Mouse (Mus musculus): ENCODE data around the gene Hoxd12. TPM values are rescaled to one million over a fixed set of nuclear protein-coding genes. Genes with fewer than 3 reads are reported as not detected.

The Hoxd12 gene
- polyA plus RNA-seq, 1 experiment = not detected

- H3K4me1 ChIP-seq (ENCODE audit: control insufficient read depth, insufficient read depth, low read length) = no peaks in the 10 kb centered on the region
- TF ChIP-seq CTCF (conservative IDR thresholded peaks at IDR 0.05; ENCODE audit: insufficient read depth, insufficient read length, low read depth, low read length) (no peak), POLR2A (IDR thresholded peaks at IDR 0.05; ENCODE audit: low read depth, low read length) (no peak)
- H3K36me3 ChIP-seq (ENCODE audit: control insufficient read depth, insufficient read depth, low read length) = no peaks in the 10 kb centered on the region
- H3K27me3 ChIP-seq (replicated peaks; ENCODE audit: control insufficient read depth, insufficient read depth, low read length) = peaks cover 11% of the 10 kb centered on the region
- no peak for DNase-seq
- no peak overlapping the region for H3K4me3 ChIP-seq (ENCODE audit: insufficient read depth, low read depth, low read length)
- no peak overlapping the region for H3K27ac ChIP-seq (ENCODE audit: insufficient read depth, low read depth, low read length)
- WGBS = 32% methylated on average over 3 of the region's 3 CpGs
Observed at GRCm38 (mm10) chr2:74670632-74671188, 4.1 kb upstream of the Hoxd12 start.

- TF ChIP-seq CTCF (conservative IDR thresholded peaks at IDR 0.05; ENCODE audit: insufficient read depth, insufficient read length, low read depth, low read length) (no peak), POLR2A (IDR thresholded peaks at IDR 0.05; ENCODE audit: low read depth, low read length) (no peak)
- Histone ChIP-seq H3K4me1 (ENCODE audit: control insufficient read depth, insufficient read depth, low read length) (no peaks in the 10 kb centered on the region), H3K36me3 (ENCODE audit: control insufficient read depth, insufficient read depth, low read length) (no peaks in the 10 kb centered on the region), H3K27me3 (replicated peaks; ENCODE audit: control insufficient read depth, insufficient read depth, low read length) (peaks cover 11% of the 10 kb centered on the region), H3K4me3 (ENCODE audit: insufficient read depth, low read depth, low read length) (no peak overlapping the region), H3K27ac (ENCODE audit: insufficient read depth, low read depth, low read length) (no peak overlapping the region)
- WGBS = 75% methylated on average over 5 of the region's 5 CpGs
- DNase-seq = no peak
Observed at GRCm38 (mm10) chr2:74671847-74672246, 3.0 kb upstream of the Hoxd12 start.

GRCm38 (mm10) chr2:74672481-74673362 is 2.1 kb upstream of the Hoxd12 start:
- peaks cover 9% of the 10 kb centered on the region for H3K27me3 ChIP-seq (replicated peaks; ENCODE audit: control insufficient read depth, insufficient read depth, low read length)
- DNase-seq = peak; percentile 63
- TF ChIP-seq POLR2A (IDR thresholded peaks at IDR 0.05; ENCODE audit: low read depth, low read length) (no peak), CTCF (conservative IDR thresholded peaks at IDR 0.05; ENCODE audit: insufficient read depth, insufficient read length, low read depth, low read length) (peak; percentile 66)
- 24% methylated on average over 40 of the region's 40 CpGs for WGBS
- H3K4me3 ChIP-seq (ENCODE audit: insufficient read depth, low read depth, low read length) = peak overlapping the region; percentile 36; the same call in 1 of the 2 replicates
- H3K27ac ChIP-seq (ENCODE audit: insufficient read depth, low read depth, low read length) = no peak overlapping the region
- no peaks in the 10 kb centered on the region for H3K36me3 ChIP-seq (ENCODE audit: control insufficient read depth, insufficient read depth, low read length)
- no peaks in the 10 kb centered on the region for H3K4me1 ChIP-seq (ENCODE audit: control insufficient read depth, insufficient read depth, low read length)

GRCm38 (mm10) chr2:74673835-74674425 is 883 bp upstream of the Hoxd12 start:
- H3K4me1 ChIP-seq (ENCODE audit: control insufficient read depth, insufficient read depth, low read length) = no peaks in the 10 kb centered on the region
- 34% methylated on average over 24 of the region's 24 CpGs for whole genome bisulfite sequencing
- no peak for DNase-seq
- H3K27ac ChIP-seq (ENCODE audit: insufficient read depth, low read depth, low read length) = no peak overlapping the region
- no peak for TF ChIP-seq POLR2A (IDR thresholded peaks at IDR 0.05; ENCODE audit: low read depth, low read length)
- no peaks in the 10 kb centered on the region for H3K36me3 ChIP-seq (ENCODE audit: control insufficient read depth, insufficient read depth, low read length)
- H3K27me3 ChIP-seq (replicated peaks; ENCODE audit: control insufficient read depth, insufficient read depth, low read length) = peaks cover 4% of the 10 kb centered on the region
- H3K4me3 ChIP-seq (ENCODE audit: insufficient read depth, low read depth, low read length) = no peak overlapping the region

- WGBS = 52% methylated on average over 24 of the region's 24 CpGs
- H3K27me3 ChIP-seq (replicated peaks; ENCODE audit: control insufficient read depth, insufficient read depth, low read length) = peaks cover 2% of the 10 kb centered on the region
- no peaks in the 10 kb centered on the region for H3K36me3 ChIP-seq (ENCODE audit: control insufficient read depth, insufficient read depth, low read length)
- no peak for DNase-seq
- no peaks in the 10 kb centered on the region for H3K4me1 ChIP-seq (ENCODE audit: control insufficient read depth, insufficient read depth, low read length)
- H3K27ac ChIP-seq (ENCODE audit: insufficient read depth, low read depth, low read length) = no peak overlapping the region
- TF ChIP-seq POLR2A (IDR thresholded peaks at IDR 0.05; ENCODE audit: low read depth, low read length) (no peak), CTCF (conservative IDR thresholded peaks at IDR 0.05; ENCODE audit: insufficient read depth, insufficient read length, low read depth, low read length) (no peak)
- H3K4me3 ChIP-seq (ENCODE audit: insufficient read depth, low read depth, low read length) = no peak overlapping the region
Observed at GRCm38 (mm10) chr2:74675666-74676282, 961 bp downstream of the Hoxd12 start.

GRCm38 (mm10) chr2:74676376-74677052 is 1.7 kb downstream of the Hoxd12 start:
- no peak overlapping the region for H3K27ac ChIP-seq (ENCODE audit: insufficient read depth, low read depth, low read length)
- no peaks in the 10 kb centered on the region for H3K36me3 ChIP-seq (ENCODE audit: control insufficient read depth, insufficient read depth, low read length)
- WGBS = 57% methylated on average over 9 of the region's 9 CpGs
- H3K4me3 ChIP-seq (ENCODE audit: insufficient read depth, low read depth, low read length) = no peak overlapping the region
- H3K4me1 ChIP-seq (ENCODE audit: control insufficient read depth, insufficient read depth, low read length) = no peaks in the 10 kb centered on the region
- no peak for DNase-seq
- TF ChIP-seq CTCF (conservative IDR thresholded peaks at IDR 0.05; ENCODE audit: insufficient read depth, insufficient read length, low read depth, low read length) = no peak
- H3K27me3 ChIP-seq (replicated peaks; ENCODE audit: control insufficient read depth, insufficient read depth, low read length) = peaks cover 2% of the 10 kb centered on the region
